Mouse (Mus musculus): ENCODE data around the gene Slc25a51.

The Slc25a51 gene

DNA sequence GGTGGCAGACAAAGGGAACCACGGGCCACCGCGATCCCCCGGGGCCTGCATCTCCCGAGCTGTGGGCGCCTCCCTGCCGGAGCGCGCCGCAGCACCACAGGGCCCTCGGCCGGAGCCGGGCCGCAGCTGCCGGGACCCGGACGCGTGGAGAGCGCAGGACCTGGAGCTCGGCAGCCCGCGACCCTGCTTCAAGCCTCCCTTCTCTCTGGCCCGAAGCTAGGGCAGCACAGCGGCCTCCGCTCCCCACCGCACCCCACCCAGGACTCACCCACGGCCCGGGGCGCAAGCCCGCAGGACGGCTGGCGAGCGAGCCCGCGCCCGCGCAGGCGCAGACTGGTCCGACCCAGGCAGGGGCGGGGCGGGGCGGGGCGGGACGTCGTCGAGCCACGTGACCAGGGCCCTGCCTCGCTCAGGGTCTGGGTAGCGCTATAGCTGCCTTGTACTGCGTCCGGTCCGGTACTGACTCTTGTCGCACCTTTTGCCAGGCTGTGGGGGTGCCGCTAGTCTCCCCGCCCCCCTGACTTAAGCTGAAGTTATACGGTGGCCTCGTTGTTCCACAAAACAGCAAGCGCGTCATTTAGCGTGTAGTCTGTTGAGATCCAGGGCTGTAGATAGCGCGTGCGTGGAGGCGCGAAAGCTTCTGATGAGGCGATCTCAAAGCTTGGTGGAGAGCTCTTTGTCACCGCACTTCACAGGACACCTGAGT, at the start of gene Slc25a51:
Gene Slc25a51, minus strand, starts transcription at position 340 of the 706 bp plus-strand sequence.
- peak; percentile 98 for DNase-seq (ENCODE audit: low read depth, low spot score)

- no peak for DNase-seq (ENCODE audit: low read depth, low spot score)
Observed at GRCm38 (mm10) chr4:45457543-45457942, 49.0 kb upstream of the Slc25a51 start.

DNA sequence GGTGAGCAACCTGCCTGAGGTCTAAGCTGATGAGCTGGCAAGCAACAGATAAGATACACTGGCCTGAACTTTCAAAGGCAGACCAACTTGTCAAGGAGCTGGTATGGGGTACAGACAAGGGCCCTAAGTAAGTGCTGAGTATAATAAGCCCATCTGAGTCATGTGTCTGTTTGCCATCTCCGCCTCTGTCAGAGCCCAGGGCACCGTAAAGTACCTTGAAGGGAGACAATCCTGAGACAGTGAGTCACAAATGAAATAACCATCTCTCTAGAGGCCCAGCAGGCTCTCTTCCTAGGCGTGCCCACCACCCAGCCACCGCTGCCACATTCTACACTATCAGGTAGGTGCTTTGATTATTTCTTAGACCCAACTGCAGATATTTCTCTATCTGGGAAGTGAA, 46.4 kb upstream of the Slc25a51 start:
- no peak for DNase-seq (ENCODE audit: low read depth, low spot score)

DNA sequence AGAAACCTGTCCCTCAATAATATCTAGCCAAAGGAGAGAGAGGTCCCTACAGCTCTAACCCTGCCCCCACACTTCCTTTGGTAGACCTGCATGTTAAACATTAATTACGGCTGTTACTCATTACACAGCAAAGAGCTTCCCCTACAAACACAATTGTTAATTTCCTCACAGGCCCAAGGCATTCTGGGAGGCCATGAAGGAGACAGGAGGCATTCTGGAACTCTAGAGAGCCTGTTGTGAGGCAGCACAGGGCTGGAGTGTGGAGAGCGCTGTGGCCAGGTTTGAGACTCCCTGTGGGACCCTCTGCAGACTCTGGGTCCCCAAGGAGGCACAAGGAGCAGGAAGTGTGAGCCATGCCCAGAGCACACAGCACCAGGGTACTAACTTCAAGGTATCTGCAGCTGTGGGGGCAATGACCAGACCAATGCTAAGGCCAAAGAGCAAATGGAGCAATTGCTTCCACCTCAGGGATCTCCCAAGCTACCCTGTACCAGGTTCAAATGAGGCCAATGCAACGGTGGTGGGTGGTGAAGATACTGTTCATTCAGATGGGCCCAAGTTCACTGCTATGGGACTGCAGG, 44.8 kb upstream of the Slc25a51 start:
- DNase-seq (ENCODE audit: low read depth, low spot score): no peak

DNA sequence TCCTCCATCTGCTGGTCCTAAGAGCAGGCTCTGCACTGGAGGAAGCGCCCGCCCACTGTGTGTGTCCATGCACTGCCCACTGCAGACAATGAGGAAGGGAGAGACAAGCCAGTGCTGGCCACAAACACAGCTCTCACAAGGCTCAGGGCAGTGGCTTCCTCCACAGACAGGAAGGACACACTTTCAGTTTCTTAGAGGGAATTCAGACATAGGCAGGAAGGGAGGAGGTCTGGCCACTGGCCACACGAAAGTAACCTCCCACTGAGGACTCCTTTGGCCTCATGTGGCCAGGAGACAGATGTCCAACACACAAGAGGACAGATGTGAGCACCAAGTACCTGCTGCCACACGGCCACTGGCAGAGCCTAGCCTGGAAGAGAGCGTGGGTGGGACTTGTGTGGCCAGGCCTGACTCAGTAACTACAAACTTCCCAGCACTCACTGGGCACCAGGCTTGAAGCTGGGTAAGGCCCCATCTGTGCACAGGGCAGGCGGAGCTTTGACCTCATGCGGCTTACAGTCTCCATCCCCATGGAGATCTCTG, 44.1 kb upstream of the Slc25a51 start:
- DNase-seq (ENCODE audit: low read depth, low spot score): peak; percentile 53

GRCm38 (mm10) chr4:45449012-45449411, 40.4 kb upstream of the Slc25a51 start:
- no peak for DNase-seq (ENCODE audit: low read depth, low spot score)

GRCm38 (mm10) chr4:45448481-45448880, 39.9 kb upstream of the Slc25a51 start:
- peak; percentile 37 for DNase-seq (ENCODE audit: low read depth, low spot score)

- no peak for DNase-seq (ENCODE audit: low read depth, low spot score)
Observed at GRCm38 (mm10) chr4:45447196-45447595, 38.6 kb upstream of the Slc25a51 start.

DNA sequence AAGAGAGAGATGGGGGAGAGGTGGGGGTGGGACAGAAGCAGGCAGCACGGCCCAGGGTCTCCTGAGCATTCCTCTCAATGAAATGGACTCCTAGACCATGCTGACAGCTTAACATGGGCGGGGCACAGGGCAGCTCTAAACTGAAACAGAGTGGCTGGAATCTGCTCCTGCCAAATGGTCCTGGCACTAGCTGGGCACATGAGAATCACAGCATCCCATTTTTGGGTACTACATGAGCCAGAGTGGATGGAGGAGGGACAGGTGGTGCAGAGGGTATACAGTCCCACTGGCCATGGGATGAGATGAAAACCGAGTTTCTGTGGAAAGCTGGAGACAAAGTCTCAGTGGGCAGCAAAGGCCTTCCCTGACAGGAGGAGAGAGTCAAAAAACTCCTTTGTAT, 36.7 kb upstream of the Slc25a51 start:
- no peak for DNase-seq (ENCODE audit: low read depth, low spot score)

DNA sequence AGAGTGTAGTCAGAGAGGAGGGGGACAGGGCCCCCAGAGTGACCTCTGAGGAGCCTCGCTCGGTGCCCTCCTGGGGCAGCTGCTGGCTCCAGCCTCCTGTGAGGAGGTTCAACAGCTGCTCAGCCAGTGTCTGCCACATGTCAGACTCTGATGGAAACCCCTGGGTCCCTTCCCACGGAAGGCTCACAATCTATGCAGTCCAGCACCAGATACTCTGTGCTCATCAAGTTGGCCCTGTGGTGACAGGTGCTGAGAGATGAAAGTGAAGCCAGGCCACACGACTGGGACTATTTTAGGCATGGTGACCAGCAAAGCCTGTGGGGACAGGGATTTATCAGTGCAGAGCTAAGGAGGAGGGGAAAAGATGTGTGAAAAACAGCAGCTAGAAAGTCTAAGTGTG, 36.2 kb upstream of the Slc25a51 start:
- no peak for DNase-seq (ENCODE audit: low read depth, low spot score)

DNA sequence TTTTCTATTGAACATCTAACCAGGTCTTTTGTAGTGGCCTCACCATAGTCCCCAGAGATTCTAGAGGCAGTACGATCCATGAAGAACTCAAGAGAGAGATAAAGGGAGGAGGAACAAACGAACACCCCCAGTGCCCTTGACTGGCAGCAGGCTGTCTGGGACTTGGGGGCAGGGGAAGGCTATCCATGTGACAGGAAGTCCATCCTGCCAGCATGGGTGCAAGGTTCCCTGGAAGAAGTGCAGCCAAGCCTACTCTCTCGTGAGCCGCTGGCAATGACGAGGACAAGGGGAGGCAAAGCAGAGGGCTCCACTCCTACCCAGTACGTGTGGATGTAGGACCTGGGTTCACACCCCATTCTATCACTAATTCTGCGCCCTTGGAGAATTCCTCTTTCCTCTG, 35.1 kb upstream of the Slc25a51 start:
- DNase-seq (ENCODE audit: low read depth, low spot score): no peak

DNA sequence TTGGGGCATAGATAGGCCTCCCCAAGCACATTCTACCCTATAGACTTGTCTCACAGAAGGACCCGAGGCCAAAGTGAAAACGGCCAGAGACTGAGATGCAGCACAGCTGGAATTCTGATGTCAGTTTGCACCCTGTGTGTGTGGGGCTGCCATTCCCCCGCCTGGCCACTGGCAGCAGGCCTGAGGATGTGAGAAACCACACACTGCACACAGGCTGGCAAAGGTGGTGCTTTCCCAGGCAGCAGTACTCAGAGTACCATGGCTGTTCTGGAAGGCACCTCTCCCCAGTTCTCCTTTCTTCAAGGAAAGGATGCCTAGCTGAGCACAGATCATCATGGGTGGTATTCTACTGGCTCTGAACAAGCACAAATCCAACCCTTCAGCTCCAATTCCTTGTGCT, 33.7 kb upstream of the Slc25a51 start:
- DNase-seq (ENCODE audit: low read depth, low spot score): peak; percentile 55

GRCm38 (mm10) chr4:45441778-45442177, 33.2 kb upstream of the Slc25a51 start:
- no peak for DNase-seq (ENCODE audit: low read depth, low spot score)

DNA sequence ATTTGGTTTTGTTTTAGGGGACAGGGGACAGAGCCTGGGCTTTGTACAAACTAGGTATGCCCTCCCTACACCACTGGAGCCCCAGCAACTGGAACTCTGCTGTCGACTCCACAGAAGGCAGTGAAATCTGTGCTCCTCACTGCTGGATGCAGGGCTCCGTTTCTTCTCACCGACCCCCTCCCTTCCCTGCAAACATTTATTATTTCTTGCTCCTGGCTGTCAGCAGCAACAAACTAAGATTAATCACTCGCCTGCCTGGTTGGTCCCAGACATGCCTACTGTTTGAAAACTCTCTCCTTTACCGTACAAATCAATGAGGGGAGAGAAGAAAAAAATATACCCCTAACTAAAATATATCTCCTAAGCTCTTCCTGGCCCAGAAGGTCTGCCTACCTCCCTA, 30.7 kb upstream of the Slc25a51 start:
- no peak for DNase-seq (ENCODE audit: low read depth, low spot score)

DNA sequence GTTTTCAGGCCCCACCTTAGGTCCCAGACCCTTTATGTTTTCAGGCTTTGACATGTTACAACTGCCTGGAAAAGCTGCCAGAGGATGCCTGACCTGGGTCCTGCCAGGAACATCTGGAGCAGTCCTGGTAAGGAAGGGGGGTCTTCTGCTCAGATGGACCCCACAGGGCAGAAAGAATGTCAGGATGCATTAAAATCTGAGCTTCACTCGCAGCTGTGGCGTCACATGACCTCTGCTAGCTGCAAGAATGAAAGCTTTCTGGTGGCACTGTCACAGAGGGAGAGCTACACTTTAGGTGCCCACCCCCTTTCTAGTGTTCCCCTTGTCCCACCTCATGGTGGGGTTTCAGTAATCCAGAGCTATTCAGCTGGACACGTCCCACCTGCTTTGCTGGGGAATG, 28.4 kb upstream of the Slc25a51 start:
- no peak for DNase-seq (ENCODE audit: low read depth, low spot score)

- DNase-seq (ENCODE audit: low read depth, low spot score): no peak
Observed at GRCm38 (mm10) chr4:45436383-45436913, 27.9 kb upstream of the Slc25a51 start.

GRCm38 (mm10) chr4:45435899-45436298, 27.3 kb upstream of the Slc25a51 start:
- no peak for DNase-seq (ENCODE audit: low read depth, low spot score)

- DNase-seq (ENCODE audit: low read depth, low spot score): no peak
Observed at GRCm38 (mm10) chr4:45434681-45435080, 26.1 kb upstream of the Slc25a51 start.

DNA sequence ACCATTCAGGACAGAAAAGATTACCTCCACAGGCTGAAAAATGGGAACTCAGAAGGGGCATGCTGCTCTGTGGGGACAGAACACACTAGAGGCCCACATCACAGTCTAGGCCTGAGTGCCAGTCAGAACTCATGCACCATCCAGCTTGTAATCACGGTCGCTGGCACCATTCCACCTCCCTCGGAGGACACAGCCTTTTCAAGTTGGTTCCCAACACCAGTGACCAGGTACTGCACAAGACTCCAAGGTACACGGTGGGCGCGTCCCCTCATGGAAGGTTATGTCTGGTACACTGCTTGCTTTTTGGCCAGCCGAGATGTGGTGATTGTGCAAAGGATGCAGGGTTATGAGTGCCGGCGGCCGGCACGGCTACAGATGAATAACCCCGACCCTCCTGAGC, 25.5 kb upstream of the Slc25a51 start:
- no peak for DNase-seq (ENCODE audit: low read depth, low spot score)

DNA sequence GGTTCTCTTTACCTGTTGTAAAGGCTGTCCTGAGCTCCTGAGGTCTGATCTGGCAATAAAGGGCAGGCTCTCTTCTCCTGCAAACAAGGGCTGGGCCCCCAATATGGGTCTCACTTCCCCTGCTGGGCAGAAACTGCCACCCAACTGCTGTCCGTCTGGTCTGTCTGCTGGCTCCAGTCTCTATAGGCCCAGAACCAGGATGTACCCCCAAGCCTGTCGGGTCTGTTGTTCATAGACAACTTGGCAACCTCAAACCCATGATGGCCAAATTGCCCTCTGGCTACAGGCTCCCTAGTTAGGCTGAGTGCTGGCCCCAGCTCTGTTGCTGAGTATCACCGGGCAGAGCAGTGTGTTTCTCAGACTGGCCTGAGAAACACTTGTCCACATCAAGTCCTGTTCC, 23.2 kb upstream of the Slc25a51 start:
- peak; percentile 33 for DNase-seq (ENCODE audit: low read depth, low spot score)

GRCm38 (mm10) chr4:45431316-45431715, 22.8 kb upstream of the Slc25a51 start:
- DNase-seq (ENCODE audit: low read depth, low spot score): peak; percentile 80

DNA sequence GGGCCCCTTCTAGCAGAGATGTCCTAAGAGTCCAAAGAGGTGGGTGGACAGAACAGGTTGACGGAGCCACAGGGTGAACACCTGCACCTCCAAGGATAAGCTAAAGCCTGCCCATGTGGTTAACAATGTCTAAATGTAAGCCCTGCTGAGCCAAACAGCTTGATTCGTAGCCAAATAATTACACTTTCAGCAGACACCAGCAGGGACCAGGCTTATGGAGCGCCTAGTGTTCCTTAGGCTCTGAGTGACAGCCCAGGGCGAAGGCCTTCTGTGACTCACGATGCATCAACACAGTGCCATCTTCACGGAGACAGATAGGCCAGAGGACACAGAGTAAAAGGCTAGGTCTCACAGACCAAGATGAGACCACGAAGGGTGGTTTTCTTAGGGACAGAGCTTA, 20.9 kb upstream of the Slc25a51 start:
- DNase-seq (ENCODE audit: low read depth, low spot score): peak; percentile 44
